Comparison of ENCODE assay signal across 8 mouse cellular contexts in genomic region chr1:180848511-180849241, GRCm38 (mm10). TPM values are rescaled to one million over a fixed set of nuclear protein-coding genes. Genes with fewer than 3 reads are reported as not detected.
DNase-seq lines count a peak whose midpoint lies in the region; ATAC-seq and TF ChIP-seq lines count a peak whose summit lies in the region.

No protein-coding gene starts in this region.

- H3K79me2 ChIP-seq in C2C12 (ENCODE audit: control insufficient read depth, insufficient read depth) = peaks cover 28% of the 10 kb centered on the region

- H3K4me1 ChIP-seq in heart, embryonic 13.5 days = peaks cover 46% of the 10 kb centered on the region
- peaks cover 43% of the 10 kb centered on the region for H3K4me1 ChIP-seq in kidney, embryonic 16.5 days (ENCODE audit: insufficient read depth, low read length)
- H3K4me1 ChIP-seq in liver, embryonic 11.5 days (replicated peaks; ENCODE audit: control insufficient read depth, insufficient read depth, low read length) = peaks cover 37% of the 10 kb centered on the region
- H3K4me1 ChIP-seq in stomach, embryonic 14.5 days (ENCODE audit: control insufficient read depth, insufficient read depth, low read length) = peaks cover 28% of the 10 kb centered on the region

- H3K9ac ChIP-seq in heart, embryonic 13.5 days = peak overlapping the region; percentile 76
- H3K9ac ChIP-seq in kidney, embryonic 16.5 days (replicated peaks; ENCODE audit: low read length) = peak overlapping the region; percentile 66
- H3K9ac ChIP-seq in liver, embryonic 11.5 days (ENCODE audit: low read depth, low read length) = peak overlapping the region; percentile 69
- peak overlapping the region; percentile 15; the same call in 1 of the 2 replicates for H3K9ac ChIP-seq in stomach, embryonic 14.5 days (replicated peaks; ENCODE audit: low read depth, low read length)

- no peak for TF ChIP-seq CTCF in C2C12 (IDR thresholded peaks at IDR 0.05; ENCODE audit: control insufficient read depth, insufficient read depth, insufficient read length)

- 9% methylated on average over 11 of the region's 11 CpGs for WGBS in heart, embryonic 13.5 days
- WGBS in kidney, embryonic 16.5 days = 22% methylated on average over 11 of the region's 11 CpGs
- 13% methylated on average over 11 of the region's 11 CpGs for WGBS in liver, embryonic 11.5 days
- WGBS in stomach, embryonic 14.5 days = 17% methylated on average over 11 of the region's 11 CpGs

- peak overlapping the region; percentile 75 for H3ac ChIP-seq in C2C12 (ENCODE audit: control insufficient read depth, insufficient read length, low read depth)

- H3K27me3 ChIP-seq in C2C12 (ENCODE audit: control insufficient read depth, insufficient read depth, insufficient read length) = no peaks in the 10 kb centered on the region
- no peaks in the 10 kb centered on the region for H3K27me3 ChIP-seq in heart, embryonic 13.5 days (replicated peaks)
- H3K27me3 ChIP-seq in kidney, embryonic 16.5 days (ENCODE audit: insufficient read depth, low read length) = no peaks in the 10 kb centered on the region
- H3K27me3 ChIP-seq in liver, embryonic 11.5 days (replicated peaks; ENCODE audit: control insufficient read depth, insufficient read depth, low read length) = no peaks in the 10 kb centered on the region
- H3K27me3 ChIP-seq in stomach, embryonic 14.5 days (ENCODE audit: control insufficient read depth, insufficient read depth, low read length) = no peaks in the 10 kb centered on the region

- H3K79me3 ChIP-seq in C2C12 (ENCODE audit: low read depth) = peaks cover 25% of the 10 kb centered on the region

- H3K4me3 ChIP-seq in C2C12 (ENCODE audit: insufficient read depth, poor library complexity, severe bottlenecking) = peak overlapping the region; percentile 24
- H3K4me3 ChIP-seq in heart, embryonic 13.5 days = peak overlapping the region; percentile 47
- peak overlapping the region; percentile 28 for H3K4me3 ChIP-seq in kidney, embryonic 16.5 days (ENCODE audit: low read length)
- H3K4me3 ChIP-seq in liver, embryonic 11.5 days (ENCODE audit: low read depth, low read length) = peak overlapping the region; percentile 40
- peak overlapping the region; percentile 11 for H3K4me3 ChIP-seq in stomach, embryonic 14.5 days (ENCODE audit: low read depth, low read length)

- no peaks in the 10 kb centered on the region for H3K36me3 ChIP-seq in C2C12 (ENCODE audit: control insufficient read depth, insufficient read depth)
- H3K36me3 ChIP-seq in heart, embryonic 13.5 days = peaks cover 3% of the 10 kb centered on the region; the same call in 1 of the 2 replicates
- no peaks in the 10 kb centered on the region for H3K36me3 ChIP-seq in kidney, embryonic 16.5 days (ENCODE audit: insufficient read depth, low read length)
- no peaks in the 10 kb centered on the region for H3K36me3 ChIP-seq in liver, embryonic 11.5 days (ENCODE audit: control insufficient read depth, insufficient read depth, low read length)
- no peaks in the 10 kb centered on the region for H3K36me3 ChIP-seq in stomach, embryonic 14.5 days (ENCODE audit: control insufficient read depth, insufficient read depth, low read length)

- ATAC-seq in heart, embryonic 13.5 days (ENCODE audit: extremely low read depth, insufficient number of reproducible peaks, low FRiP score, low TSS enrichment) = no peak
- no peak for ATAC-seq in kidney, embryonic 16.5 days (ENCODE audit: low FRiP score, low TSS enrichment)
- ATAC-seq in liver, embryonic 11.5 days (replicated peaks; ENCODE audit: low FRiP score) = no peak; the same call in 1 of the 2 replicates
- ATAC-seq in monocyte, adult 5-6 weeks (replicated peaks; ENCODE audit: insufficient number of reproducible peaks, low FRiP score, low TSS enrichment, poor library complexity, severe bottlenecking) = peak; percentile 51
- no peak for ATAC-seq in stomach, embryonic 14.5 days (ENCODE audit: insufficient number of reproducible peaks, insufficient read depth, low FRiP score, low read depth)

- peak overlapping the region; percentile 75 for H3K4me2 ChIP-seq in heart, embryonic 13.5 days
- H3K4me2 ChIP-seq in kidney, embryonic 16.5 days (replicated peaks; ENCODE audit: low read depth, low read length) = peak overlapping the region; percentile 48
- H3K4me2 ChIP-seq in liver, embryonic 11.5 days = peak overlapping the region; percentile 75
- H3K4me2 ChIP-seq in stomach, embryonic 14.5 days (replicated peaks; ENCODE audit: low read depth, low read length) = peak overlapping the region; percentile 45

- peak; percentile 78 for DNase-seq in brain, adult 2 months (ENCODE audit: low read depth, low spot score)
- peak; percentile 76 for DNase-seq in fat pad, adult 2 months (ENCODE audit: extremely low read depth, low read depth, low spot score)
- DNase-seq in liver, embryonic 11.5 days (ENCODE audit: low spot score) = peak; percentile 54

- H3K27ac ChIP-seq in heart, embryonic 13.5 days (replicated peaks) = peak overlapping the region; percentile 98
- peak overlapping the region; percentile 81 for H3K27ac ChIP-seq in kidney, embryonic 16.5 days (ENCODE audit: low read length)
- H3K27ac ChIP-seq in liver, embryonic 11.5 days (ENCODE audit: low read depth, low read length) = peak overlapping the region; percentile 100
- H3K27ac ChIP-seq in stomach, embryonic 14.5 days (ENCODE audit: low read length) = peak overlapping the region; percentile 86

- no peaks in the 10 kb centered on the region for H3K9me3 ChIP-seq in heart, embryonic 13.5 days
- no peaks in the 10 kb centered on the region for H3K9me3 ChIP-seq in kidney, embryonic 16.5 days (ENCODE audit: low read length)
- no peaks in the 10 kb centered on the region for H3K9me3 ChIP-seq in liver, embryonic 11.5 days (ENCODE audit: control insufficient read depth, low read length)
- no peaks in the 10 kb centered on the region for H3K9me3 ChIP-seq in stomach, embryonic 14.5 days (ENCODE audit: control insufficient read depth, low read depth, low read length)

TF ChIP-seq in C2C12, 6 proteins besides CTCF, POLR2A, EP300 and RAD21:
- TF ChIP-seq CEBPB (IDR thresholded peaks at IDR 0.05; ENCODE audit: low read depth) (no peak), MYOD1 (IDR thresholded peaks at IDR 0.05; ENCODE audit: control insufficient read depth, insufficient read length, low read depth) (no peak), MAX (IDR thresholded peaks at IDR 0.05) (no peak), USF1 (IDR thresholded peaks at IDR 0.05; ENCODE audit: low read depth) (no peak), FOSL1 (IDR thresholded peaks at IDR 0.05; ENCODE audit: insufficient read depth, low read length, poor library complexity, severe bottlenecking) (no peak), MYOG (IDR thresholded peaks at IDR 0.05; ENCODE audit: control insufficient read depth, extremely low read depth, insufficient read length) (no peak)

RNA-seq across cellular contexts. Expression of gene Sde2, which starts 2.3 kb away (rescaled TPM):
- 17.7 TPM for polyA plus RNA-seq in C2C12 (2012; fragmentation: generic; extraction: Trizol)
- polyA plus RNA-seq in heart, embryonic 13.5 days (2015; fragmentation: Nextera tagmentation; extraction: Ambion mirVana) = 22.0 and 23.9 TPM in 2 replicates
- 41.4 and 42.8 TPM in 2 replicates for polyA plus RNA-seq in kidney, embryonic 16.5 days (2015; fragmentation: Nextera tagmentation; extraction: Ambion mirVana)
- 49.0 and 49.2 TPM in 2 replicates for polyA plus RNA-seq in liver, embryonic 11.5 days (2014; fragmentation: Nextera tagmentation; extraction: Ambion mirVana)
- 45.3 to 50.4 TPM (median 49.6 TPM) in 3 replicates for total RNA-seq in monocyte, adult 5-6 weeks (2017)
- polyA plus RNA-seq in stomach, embryonic 14.5 days (2014; fragmentation: Nextera tagmentation; extraction: Ambion mirVana) = 34.7 and 35.2 TPM in 2 replicates

RNA-seq across cellular contexts. Expression of gene H3f3a, which starts 34.9 kb away (rescaled TPM):
- polyA plus RNA-seq in C2C12 (2012; fragmentation: generic; extraction: Trizol) = 570 TPM
- 1,623 and 1,726 TPM in 2 replicates for polyA plus RNA-seq in heart, embryonic 13.5 days (2015; fragmentation: Nextera tagmentation; extraction: Ambion mirVana)
- polyA plus RNA-seq in kidney, embryonic 16.5 days (2015; fragmentation: Nextera tagmentation; extraction: Ambion mirVana) = 2,516 and 2,589 TPM in 2 replicates
- 1,897 and 1,996 TPM in 2 replicates for polyA plus RNA-seq in liver, embryonic 11.5 days (2014; fragmentation: Nextera tagmentation; extraction: Ambion mirVana)
- total RNA-seq in monocyte, adult 5-6 weeks (2017) = 1,440 to 2,544 TPM (median 2,182 TPM) in 3 replicates
- 2,483 and 2,506 TPM in 2 replicates for polyA plus RNA-seq in stomach, embryonic 14.5 days (2014; fragmentation: Nextera tagmentation; extraction: Ambion mirVana)

RNA-seq across cellular contexts. Expression of gene Lefty2, which starts 44.2 kb away (rescaled TPM):
- polyA plus RNA-seq in C2C12 (2012; fragmentation: generic; extraction: Trizol) = not detected
- 0.08 and 0.28 TPM in 2 replicates for polyA plus RNA-seq in heart, embryonic 13.5 days (2015; fragmentation: Nextera tagmentation; extraction: Ambion mirVana)
- 0.12 TPM in 1 of 2 replicates, not detected in the other for polyA plus RNA-seq in kidney, embryonic 16.5 days (2015; fragmentation: Nextera tagmentation; extraction: Ambion mirVana)
- polyA plus RNA-seq in liver, embryonic 11.5 days (2014; fragmentation: Nextera tagmentation; extraction: Ambion mirVana) = not detected in 2 replicates
- not detected in 3 replicates for total RNA-seq in monocyte, adult 5-6 weeks (2017)
- polyA plus RNA-seq in stomach, embryonic 14.5 days (2014; fragmentation: Nextera tagmentation; extraction: Ambion mirVana) = 0.14 TPM in 1 of 2 replicates, not detected in the other

RNA-seq across cellular contexts. Expression of gene Pycr2, which starts 55.4 kb away (rescaled TPM):
- polyA plus RNA-seq in C2C12 (2012; fragmentation: generic; extraction: Trizol) = 114 TPM
- polyA plus RNA-seq in heart, embryonic 13.5 days (2015; fragmentation: Nextera tagmentation; extraction: Ambion mirVana) = 56.2 and 56.5 TPM in 2 replicates
- 111 TPM in 2 replicates for polyA plus RNA-seq in kidney, embryonic 16.5 days (2015; fragmentation: Nextera tagmentation; extraction: Ambion mirVana)
- polyA plus RNA-seq in liver, embryonic 11.5 days (2014; fragmentation: Nextera tagmentation; extraction: Ambion mirVana) = 162 and 171 TPM in 2 replicates
- total RNA-seq in monocyte, adult 5-6 weeks (2017) = 12.9 to 16.2 TPM (median 14.3 TPM) in 3 replicates
- 86.0 and 92.3 TPM in 2 replicates for polyA plus RNA-seq in stomach, embryonic 14.5 days (2014; fragmentation: Nextera tagmentation; extraction: Ambion mirVana)

Comparison
In these comparisons a context has a peak if more than half of its experiments do, and no peak if none do; other contexts are left out.
1. H3K9ac ChIP-seq: peak in every context shown above with its lines; median percentile 76 in heart, embryonic 13.5 days; 69 in liver, embryonic 11.5 days; 66 in kidney, embryonic 16.5 days; 15 in stomach, embryonic 14.5 days.